Mouse (Mus musculus) central nervous system, embryonic 18 days (tissue): ENCODE results near the gene A630073D07Rik. TPM values are rescaled to one million over a fixed set of nuclear protein-coding genes. Genes with fewer than 3 reads are reported as not detected.

Source experiments
- polyA plus RNA-seq: library from polyadenylated mRNA; depleted of rRNA; stranded (reverse); fragments of >200 nt; gene quantifications from 2 replicates; pipeline ENCODE4 v1.2.3, GENCODE M21; 2012; rRNA removed

Gene A630073D07Rik
- not detected in 2 replicates for polyA plus RNA-seq

GRCm38 (mm10) chr6:132651426-132651825 is at the start of gene A630073D07Rik:
Gene A630073D07Rik, minus strand, starts transcription at chr6:132651526.

GRCm38 (mm10) chr6:132700907-132701306 is 49.6 kb upstream of the A630073D07Rik start, which contains the start of gene Tas2r121:
Gene Tas2r121, minus strand, starts transcription at chr6:132701007.

GRCm38 (mm10) chr6:132656653-132657052 is 5.3 kb upstream of the A630073D07Rik start, which contains the start of gene Tas2r120:
Gene Tas2r120, plus strand, starts transcription at chr6:132656953.

GRCm38 (mm10) chr6:132595613-132596012 is 55.7 kb downstream of the A630073D07Rik start, which contains the start of gene Prp2:
Gene Prp2, plus strand, starts transcription at chr6:132595913.

Other genes with a start within 250 kb of the A630073D07Rik start
- gene Prh1, start 81.7 kb downstream of the A630073D07Rik start, polyA plus RNA-seq = not detected in 2 replicates
- gene Prp2, start 55.6 kb downstream of the A630073D07Rik start, polyA plus RNA-seq = not detected in 2 replicates
- gene Tas2r120, start 5.4 kb upstream of the A630073D07Rik start, polyA plus RNA-seq = not detected in 2 replicates
- not detected in 2 replicates for gene Tas2r121, start 49.5 kb upstream of the A630073D07Rik start, polyA plus RNA-seq
- not detected in 2 replicates for gene Tas2r122, start 60.4 kb upstream of the A630073D07Rik start, polyA plus RNA-seq
- not detected in 2 replicates for gene Tas2r115, start 86.5 kb upstream of the A630073D07Rik start, polyA plus RNA-seq
- gene Tas2r124, start 103.2 kb upstream of the A630073D07Rik start, polyA plus RNA-seq = not detected in 2 replicates
- gene Tas2r102, start 110.6 kb upstream of the A630073D07Rik start, polyA plus RNA-seq = not detected in 2 replicates
- gene Tas2r136, start 126.6 kb upstream of the A630073D07Rik start, polyA plus RNA-seq = not detected in 2 replicates
- gene Tas2r117, start 151.3 kb upstream of the A630073D07Rik start, polyA plus RNA-seq = not detected in 2 replicates
- not detected in 2 replicates for gene Tas2r123, start 195.6 kb upstream of the A630073D07Rik start, polyA plus RNA-seq
- gene Tas2r116, start 203.9 kb upstream of the A630073D07Rik start, polyA plus RNA-seq = not detected in 2 replicates
- gene Tas2r110, start 216.5 kb upstream of the A630073D07Rik start, polyA plus RNA-seq = not detected in 2 replicates
- gene Tas2r113, start 241.5 kb upstream of the A630073D07Rik start, polyA plus RNA-seq = not detected in 2 replicates